Mouse (Mus musculus): ENCODE measurements around the gene Plbd1.
A peak's percentile ranks its signal among the peaks of the same experiment; 100 is the strongest.

Plbd1 gene

DNA sequence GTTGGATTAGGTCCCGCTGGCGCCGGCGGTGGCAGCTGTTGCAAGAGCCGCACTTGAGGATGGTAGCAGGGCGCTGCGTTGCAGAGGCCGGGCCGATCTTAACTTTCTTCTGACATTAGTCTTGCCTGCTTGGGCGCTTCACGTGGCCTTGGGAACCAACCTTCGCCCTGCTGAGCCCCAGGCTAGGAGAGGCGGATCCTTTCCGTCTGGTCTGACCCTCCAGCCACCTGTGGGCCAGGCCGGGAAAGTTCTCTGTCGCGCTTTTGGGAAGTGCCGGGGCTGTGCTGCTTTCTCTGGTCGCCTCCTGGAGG lies at the start of gene Plbd1:
Plbd1 (minus strand) TSS at position 223 of the 311 bp plus-strand sequence.
- DNase-seq (ENCODE audit: low spot score), result no peak

DNA sequence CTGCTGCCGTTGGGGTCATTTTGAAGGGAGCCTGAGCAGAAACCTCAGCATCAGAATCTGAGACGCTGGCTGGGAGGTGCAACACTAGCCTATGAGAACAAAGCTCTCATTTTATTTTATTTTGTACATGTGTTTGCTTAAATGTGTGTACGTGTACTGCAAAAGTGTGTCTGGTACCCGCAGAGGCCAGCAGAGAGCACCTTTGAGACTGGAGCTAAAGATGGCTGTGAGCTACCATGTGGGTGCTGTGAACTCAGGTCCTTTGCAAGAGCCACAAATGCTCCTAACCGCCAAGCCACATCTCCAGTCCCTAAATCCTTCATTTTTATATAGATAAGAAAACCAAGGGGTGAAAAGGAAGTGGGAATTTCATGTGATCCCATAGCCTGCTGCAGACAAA lies 48.7 kb upstream of the Plbd1 start:
- no peak for DNase-seq (ENCODE audit: low spot score)

DNA sequence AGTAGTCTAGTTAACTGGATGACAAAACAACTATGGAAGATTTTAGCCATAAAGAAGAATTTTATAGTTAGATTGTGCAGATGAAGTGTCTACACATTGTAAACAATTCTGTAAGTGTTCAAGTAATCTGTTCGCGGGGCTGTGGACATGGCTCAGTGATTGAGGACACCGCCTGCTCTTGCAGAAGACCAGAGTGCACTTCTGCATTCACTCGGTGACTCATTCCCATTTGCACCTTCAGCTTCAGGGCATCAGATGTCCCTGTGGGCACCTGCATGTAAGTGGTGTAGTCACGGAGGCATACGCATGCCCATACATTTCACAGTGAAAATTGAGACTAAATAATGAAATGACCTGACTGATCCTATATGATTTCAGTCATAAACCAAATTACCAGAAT lies 46.9 kb upstream of the Plbd1 start:
- no peak for DNase-seq (ENCODE audit: low spot score)

DNA sequence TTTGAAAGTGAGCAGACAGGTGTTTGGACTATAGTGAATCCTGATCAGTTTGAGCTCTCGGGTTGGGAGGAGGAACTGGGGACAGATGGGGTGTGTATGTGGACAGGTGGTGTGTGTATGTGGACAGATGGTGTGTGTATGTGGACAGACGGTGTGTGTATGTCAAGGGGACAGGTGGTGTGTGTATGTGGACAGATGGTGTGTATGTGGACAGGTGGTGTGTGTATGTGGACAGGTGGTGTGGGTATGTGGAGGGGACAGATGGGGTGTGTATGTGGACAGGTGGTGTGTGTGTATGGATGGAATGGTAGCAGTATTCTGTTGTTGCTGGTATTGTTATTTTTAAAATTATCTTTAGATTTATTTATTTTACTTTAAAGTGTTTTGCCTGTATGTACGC lies 40.1 kb upstream of the Plbd1 start:
- DNase-seq (ENCODE audit: low spot score), result no peak

DNA sequence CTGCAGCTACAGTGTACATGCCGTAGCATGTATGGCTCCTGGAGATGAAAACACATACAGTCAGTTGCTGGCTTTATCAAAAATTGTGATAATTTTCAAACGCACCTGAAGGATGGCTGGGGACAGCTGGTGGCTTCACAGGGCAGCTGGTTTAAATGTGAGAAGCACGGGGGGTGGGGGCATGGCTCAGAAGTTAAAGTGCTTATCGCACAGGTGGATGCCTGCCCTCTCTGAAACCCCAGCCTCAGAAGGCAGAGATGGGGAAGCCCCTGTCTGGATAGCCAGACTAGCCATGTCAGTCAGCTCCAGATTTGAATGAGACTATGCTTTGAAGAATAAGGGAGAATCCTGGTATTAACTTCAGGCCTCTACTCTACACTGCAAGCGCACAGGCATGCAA lies 39.5 kb upstream of the Plbd1 start:
- DNase-seq (ENCODE audit: low spot score), result no peak

DNA sequence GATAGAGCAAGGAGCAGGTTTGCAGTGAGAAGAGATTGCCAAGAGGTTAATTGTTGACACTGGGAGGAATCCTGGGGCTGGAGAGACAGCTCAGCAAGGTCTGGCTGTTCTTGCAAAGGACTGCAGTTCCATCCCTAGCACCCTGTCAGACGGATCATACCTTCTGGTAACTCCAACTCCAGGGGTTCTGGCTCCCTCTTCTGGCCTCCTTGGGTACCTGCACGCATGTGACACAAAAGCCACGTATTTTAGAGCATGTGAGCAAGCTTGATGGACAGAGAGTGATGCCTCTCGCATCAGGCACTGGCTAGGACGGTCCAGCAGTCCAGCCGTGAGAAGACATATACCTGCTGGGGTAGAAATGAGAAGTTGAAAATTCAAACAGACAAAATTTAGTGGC lies 29.6 kb upstream of the Plbd1 start:
- no peak for DNase-seq (ENCODE audit: low spot score)

DNA sequence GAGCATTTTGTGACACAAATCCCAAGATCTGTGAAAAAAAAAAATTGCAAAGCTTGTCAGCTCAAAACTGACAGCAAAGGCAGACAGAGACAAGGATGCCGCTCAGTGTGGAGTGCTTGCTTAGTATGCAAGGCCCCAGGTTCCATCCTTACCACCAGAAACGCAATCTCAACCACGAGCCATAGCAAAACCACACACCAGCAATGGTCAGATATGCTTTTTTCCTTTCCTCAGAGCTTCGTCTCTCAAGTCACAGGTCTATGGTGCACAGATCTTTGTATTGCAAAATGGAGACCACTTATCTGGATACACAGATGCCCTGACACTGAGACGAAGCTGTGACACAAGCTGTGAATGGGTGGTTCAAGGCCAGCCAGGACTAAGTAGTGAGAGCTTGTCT lies 28.8 kb upstream of the Plbd1 start:
- no peak for DNase-seq (ENCODE audit: low spot score)

DNA sequence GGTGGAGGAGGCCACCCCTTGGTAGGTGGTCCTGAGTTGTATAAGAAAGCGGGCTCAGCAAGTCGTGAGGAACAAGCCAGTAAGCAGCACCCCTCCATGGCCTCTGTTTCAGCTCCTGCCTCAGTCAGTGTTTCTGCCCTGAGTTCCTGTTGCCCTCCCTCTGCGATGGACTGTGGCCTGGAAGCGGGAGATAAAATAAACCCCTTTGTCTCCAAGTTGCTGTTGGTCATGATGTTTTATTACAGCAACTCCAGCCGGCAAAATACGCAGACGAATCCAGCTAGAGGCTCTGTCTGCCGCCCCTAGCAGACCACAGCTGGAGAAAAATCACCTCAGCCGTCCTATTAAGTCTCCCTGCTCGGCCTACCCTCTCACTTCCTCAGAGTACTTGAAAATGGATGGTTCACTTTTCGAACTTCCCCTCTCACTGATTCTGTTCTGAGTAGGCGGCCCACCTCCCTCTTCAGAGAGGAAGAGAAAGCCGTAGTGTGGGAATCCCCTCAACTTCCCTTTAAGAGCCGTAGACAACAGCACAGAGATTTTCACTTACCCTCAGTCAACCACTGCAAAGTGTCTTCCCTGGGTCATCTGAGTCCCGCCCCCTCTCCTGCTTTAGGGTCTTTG lies 28.2 kb upstream of the Plbd1 start:
- peak; percentile 13 for DNase-seq (ENCODE audit: low spot score)

DNA sequence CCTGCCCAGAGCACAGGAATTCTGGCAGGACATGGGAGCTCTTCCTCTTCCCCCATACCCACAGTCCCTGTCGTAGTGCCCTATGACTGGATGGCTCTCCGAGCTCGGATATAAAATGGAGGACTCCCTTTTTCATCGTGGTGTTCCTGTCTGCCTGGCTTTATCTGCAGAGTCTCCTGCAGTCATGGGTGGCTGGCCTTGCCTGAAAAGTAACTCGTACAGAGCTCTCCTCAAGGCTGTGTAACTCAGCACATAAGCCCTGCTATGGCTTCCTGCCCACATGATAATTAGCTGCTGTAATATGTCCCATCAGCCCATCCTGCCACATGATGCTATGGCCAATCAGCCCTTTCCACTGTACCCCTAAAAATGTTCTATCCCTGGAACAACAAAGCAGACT lies 23.7 kb upstream of the Plbd1 start:
- DNase-seq (ENCODE audit: low spot score), result no peak

DNA sequence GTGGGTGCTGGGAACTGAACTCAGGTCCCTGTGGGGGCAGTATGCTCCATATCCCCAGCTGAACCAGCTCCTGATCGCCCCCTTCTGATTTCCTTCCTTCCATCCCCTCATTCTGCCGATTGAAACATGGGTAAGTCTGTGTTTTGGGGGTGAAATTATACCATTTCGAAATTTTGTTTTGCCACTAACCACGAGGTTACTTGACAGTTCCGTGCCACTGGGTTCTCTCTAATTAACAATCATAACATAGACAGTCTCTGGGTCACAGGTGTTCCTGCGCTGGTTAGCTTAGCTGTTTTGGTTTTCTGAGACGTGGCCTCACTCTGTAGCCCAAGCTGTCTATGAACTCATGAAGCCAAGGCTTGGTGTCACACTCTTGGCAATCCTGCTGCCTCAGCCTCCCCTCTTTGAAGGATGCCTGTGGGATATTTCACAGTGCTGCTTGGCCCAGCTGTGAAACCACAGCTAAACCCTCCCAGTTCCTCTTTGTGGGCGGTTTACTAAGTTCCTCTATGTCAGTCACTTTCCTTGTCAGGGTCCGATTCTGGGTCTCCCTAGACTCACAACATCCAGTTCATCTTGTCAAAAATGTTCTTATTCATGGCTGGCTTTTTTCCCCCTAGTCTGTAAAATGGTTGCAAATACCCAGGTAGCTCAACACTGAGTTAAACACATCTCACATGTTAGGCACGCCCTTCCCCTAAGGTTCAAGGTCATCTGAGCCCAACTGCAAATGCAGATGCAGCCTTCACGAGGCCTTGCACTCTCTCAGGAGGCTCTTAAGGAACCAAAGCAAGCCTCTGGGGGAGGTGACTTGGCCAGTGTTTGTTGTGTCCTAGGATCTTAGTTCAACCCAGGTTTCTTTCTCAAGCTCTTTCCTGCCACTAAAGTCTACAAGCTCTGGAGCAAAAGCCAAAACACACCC lies 21.9 kb upstream of the Plbd1 start:
- DNase-seq (ENCODE audit: low spot score), result no peak

DNA sequence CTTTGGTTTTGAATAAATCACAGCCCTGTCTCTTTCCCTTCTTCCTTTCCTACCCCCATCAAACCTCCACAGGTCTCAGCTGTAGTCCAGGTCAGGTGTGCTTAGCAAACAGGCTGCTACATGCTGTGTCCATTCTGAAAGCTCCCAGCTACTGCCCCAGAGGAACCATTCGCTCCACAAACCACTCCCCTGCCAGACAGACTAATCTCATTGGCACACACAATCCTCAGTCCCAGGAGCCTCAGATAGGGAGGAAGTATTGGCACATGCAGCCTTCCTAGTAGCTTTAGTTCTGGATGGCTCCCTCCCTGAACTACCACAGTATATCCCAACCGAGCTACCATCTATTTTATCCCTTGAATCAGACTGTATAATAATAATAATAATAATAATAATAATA lies 17.7 kb upstream of the Plbd1 start:
- DNase-seq (ENCODE audit: low spot score), result no peak

DNA sequence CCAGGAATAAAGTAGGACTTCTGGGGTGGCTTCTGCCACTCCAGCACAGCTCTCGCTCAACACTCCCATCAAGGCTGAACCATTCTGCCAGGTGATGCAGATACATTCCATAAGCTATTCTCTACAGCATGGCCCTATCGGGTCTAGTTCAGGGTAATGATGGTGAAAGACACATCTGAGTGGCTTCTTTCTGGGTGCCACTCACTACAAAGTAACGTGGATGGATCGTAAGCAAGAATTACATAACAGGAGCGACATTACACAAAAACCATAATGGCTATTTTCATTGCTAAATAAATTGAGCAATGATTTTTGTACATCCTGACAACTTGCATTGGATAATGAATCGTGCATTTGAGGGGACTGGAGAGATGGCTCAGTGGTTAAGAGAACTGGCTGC lies 13.2 kb upstream of the Plbd1 start:
- DNase-seq (ENCODE audit: low spot score), result no peak

DNA sequence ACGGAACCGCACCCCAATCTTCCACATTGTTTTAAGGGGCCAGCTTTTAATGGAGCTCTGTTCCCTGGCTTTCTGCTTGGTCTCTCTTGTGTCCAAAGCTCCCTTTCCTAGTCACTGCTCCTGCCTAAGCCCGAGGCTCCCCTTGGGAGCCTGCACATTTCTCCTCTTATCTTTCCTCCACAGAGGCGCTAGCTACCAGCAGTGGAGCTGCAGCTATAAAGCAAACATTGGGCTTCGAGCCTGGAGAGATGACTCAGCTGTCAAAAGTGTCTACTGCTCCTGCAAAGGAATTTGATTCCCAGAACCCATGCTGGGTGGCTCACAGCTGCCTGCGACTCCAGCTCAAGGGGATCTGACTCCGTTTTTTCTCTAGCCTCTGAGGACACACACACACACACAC lies 10.7 kb upstream of the Plbd1 start:
- DNase-seq (ENCODE audit: low spot score), result peak; percentile 53

DNA sequence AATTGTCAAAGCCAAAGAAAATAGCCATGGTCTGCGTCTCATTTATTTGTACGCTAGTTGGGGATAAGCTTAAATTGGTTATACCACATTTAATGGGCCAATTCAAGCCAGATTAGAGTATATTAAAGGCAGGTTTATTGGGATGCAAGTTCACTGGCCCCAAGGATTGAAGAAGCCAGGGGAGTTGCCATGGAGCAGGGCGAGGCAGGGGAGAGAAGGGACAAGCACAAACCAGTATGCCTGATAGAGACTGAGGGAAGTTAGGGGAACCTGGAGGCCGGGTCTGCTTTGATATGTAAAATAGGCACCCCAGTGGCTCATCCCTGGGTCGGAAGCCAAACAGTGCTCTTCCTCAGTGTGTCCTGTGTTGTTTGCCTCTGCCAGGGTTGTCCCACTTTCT lies 7.5 kb upstream of the Plbd1 start:
- DNase-seq (ENCODE audit: low spot score), result no peak

DNA sequence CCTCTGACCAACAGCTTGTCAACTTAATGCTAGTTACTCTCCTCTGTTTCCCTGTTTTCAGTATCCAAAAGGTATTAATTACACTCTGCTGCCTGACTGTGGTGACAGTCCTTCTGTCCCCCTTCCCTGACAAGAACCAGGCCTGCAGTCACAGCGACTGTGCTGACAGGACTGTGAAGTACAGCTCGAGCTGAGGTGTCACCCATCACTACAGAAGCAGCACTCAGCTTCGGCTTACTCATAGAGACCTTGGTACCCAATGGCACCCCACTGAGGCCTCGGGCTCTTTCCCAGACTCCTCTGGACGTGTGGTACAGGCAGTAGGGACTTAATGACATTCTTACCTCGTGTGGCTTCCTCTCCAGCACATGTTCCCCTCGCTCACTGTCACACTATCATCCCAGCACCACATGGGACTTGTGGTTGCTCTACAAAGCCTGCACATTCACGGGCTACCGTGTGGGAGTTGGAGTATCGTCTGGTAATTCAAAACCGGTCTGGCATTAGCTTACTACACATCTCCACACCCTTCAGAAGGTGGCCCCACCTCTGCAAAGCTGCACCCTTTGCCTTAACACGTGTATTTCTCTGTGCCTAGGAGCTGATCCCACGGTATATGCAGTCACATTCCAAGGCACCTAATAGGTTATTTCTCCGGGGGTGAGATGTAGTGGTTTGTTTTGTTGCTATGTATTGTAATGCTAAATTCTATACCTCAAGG lies 6.7 kb upstream of the Plbd1 start:
- DNase-seq (ENCODE audit: low spot score), result no peak

DNA sequence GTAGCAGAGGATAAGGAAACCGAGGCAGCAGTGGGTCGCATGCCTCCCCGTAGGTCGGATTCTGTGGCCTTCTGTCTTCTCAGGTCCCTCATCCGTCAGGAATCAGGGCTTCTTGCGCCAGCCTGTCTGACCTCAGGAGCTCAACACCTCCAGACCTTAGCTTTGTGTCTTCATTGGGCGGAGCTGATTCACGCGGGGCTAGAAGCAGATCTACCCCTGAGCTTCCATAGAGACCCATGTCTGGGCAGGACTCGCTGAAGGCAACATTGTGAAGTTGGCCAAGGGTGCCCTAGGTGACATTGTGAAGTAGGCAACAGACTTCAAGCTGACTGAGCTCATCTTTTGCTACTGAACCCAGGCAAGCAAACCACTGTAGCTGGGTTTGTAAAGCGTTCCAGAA lies 335 bp upstream of the Plbd1 start:
- no peak for DNase-seq (ENCODE audit: low spot score)

DNA sequence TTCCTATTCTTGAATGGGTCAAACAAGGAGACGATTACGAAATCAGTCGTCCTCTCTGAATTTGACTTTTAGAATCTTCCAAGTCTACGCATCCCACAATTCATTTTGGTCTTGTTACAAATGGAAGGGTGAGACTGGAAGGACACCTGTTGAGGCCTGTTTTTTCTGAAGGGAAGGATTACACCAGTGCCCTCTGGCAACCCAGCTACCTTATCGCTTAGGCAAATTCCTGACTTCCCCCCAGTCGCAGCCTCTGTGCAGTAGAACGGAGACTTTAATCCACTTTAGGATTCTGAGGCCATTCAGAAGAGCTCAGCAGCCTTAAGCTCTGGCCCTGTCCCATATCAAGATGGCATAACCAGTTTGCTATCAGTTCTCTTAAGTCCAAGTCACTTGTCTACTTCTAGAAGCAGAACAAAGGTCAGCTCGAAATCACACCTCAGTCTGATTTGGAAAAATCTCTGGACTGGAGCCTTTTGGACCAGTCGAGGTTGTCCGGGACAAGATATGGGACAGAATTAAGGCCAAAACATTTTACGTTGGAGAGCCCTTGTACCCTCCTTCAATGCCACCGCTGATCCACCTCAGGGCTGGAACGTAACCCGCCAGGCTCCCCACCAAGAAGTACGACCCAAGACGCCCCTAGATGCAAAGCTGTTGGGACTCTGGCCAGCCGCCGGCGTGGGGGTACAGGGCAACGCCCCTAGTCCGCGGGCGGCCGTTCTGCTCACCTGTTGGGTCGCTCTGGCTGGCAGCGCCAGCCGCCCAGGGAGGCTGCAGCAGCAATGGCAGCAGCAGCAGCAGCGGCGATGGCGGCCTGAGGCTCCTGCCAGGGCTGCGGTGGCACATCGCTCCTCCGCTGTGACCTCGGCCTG lies 660 bp downstream of the Plbd1 start:
- no peak for DNase-seq (ENCODE audit: low spot score)

DNA sequence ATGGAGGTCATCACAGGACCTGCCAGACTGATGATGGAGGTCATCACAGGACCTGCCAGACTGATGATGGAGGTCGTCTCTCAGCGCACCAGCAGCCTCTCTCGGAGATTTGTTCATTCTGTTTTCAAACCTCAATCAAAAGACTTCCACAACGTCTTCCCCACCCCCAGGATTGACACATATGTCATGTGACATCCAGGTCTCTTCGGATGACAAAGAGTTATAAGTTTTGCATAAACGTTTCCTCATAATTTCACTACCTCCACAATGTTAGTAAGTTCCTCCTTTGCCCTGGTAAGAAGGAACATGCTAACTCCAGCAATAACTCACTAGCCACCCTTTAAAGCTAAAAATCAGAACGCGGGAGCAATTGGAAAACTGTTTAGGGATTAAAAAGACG lies 2.5 kb downstream of the Plbd1 start:
- no peak for DNase-seq (ENCODE audit: low spot score)

DNA sequence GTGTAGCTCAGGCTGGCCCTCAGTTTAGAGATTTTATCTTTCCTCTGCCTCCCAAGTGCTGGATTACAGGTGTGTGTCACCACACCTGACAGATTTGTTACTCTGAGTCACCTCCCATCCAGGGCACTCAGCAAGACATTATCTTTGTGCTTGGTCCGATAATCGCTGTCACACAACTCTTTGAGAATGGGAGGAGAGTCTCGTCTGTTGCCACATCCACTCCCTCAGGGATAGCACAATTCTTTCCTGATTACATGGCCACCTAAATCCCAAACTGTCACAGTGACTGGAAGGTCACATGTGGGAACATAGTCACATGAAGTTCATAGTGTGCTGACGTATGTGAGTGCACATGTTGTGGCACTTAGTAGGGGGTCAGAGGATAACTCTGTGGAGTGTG lies 3.4 kb downstream of the Plbd1 start:
- no peak for DNase-seq (ENCODE audit: low spot score)

DNA sequence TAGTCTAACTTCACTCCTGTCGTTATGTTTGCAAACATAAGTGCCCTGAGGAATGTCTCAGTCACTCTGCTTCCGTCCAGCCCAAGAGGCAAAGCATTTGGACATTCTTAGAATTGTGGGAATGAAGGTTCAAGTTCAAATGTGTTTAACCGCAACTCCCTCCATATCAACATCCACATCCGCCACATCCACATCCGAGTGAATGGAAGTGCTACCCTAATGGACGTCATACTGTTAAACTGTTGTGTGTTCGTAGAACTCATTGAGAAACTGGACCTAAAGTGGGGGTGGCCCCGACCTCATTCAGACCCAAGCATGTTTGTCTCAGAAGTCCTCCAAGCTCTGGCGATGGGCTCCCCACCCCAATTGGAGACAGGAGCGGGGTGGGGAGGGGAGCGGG lies 5.9 kb downstream of the Plbd1 start:
- DNase-seq (ENCODE audit: low spot score), result no peak

DNA sequence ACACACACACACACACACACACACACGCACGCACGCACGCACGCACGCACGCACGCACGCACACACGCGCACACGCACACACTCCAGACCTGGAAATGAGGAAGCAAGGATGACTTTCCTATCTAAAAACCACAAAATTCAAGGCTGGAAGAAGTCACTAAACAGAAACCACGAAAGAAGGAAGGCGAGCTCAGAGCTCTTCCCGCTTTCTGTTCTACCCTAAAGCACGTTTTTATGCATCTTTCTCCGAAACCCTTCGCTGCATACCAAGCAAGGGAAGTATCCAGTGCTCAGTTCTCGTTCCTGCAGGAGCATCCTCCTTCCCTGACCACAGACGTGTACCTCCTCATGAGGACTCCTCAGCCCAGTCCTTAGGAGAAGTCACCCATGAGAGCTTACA lies 7.3 kb downstream of the Plbd1 start:
- no peak for DNase-seq (ENCODE audit: low spot score)

DNA sequence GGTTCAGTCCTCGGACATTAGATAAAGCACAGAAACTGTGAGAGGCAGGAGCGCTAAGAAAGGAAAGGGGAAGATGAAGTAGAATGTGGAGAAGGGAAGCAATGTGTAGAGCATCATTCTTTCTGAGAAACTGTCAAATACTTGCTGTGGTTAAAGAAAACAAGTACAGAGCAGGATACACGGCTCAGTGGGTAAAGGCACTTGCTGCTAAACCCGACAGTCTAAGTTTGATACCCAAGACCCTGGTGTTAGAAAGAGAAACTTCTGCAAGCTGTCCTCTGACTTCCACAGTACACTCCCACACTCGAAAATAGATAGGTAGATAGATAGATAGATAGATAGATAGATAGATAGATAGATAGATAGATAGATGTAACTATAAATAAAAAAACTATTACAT lies 8.4 kb downstream of the Plbd1 start:
- DNase-seq (ENCODE audit: low spot score), result no peak

All from layer of hippocampus, adult 11-12 months (tissue).